Mouse (Mus musculus): Measurements from ENCODE around the gene Wrap53. TPM values are rescaled to one million over a fixed set of nuclear protein-coding genes. Genes with fewer than 3 reads are reported as not detected.
A peak's percentile ranks its signal among the peaks of the same experiment; 100 is the strongest.
"Not testable (repeated sequence)": the region's sequence is repeated elsewhere in the genome, so short reads cannot be mapped to it uniquely, and the experiment has no call there.

The Wrap53 gene
- polyA plus RNA-seq, 1 experiment from 2014 or later: 37.8 TPM

GRCm38 (mm10) chr11:69617805-69618204 is 37.8 kb upstream of the Wrap53 start, which contains the start of gene Shbg:
TSS of gene Shbg (minus strand) at chr11:69617905.
- H3K4me1 ChIP-seq (replicated peaks; ENCODE audit: control insufficient read depth, insufficient read depth, low read length): peaks cover 3% of the 10 kb centered on the region; the same call in 1 of the 2 replicates
- H3K4me3 ChIP-seq (ENCODE audit: low read depth, low read length): no peak within 1 kb of the TSS
- no peaks in the 10 kb centered on the region for H3K27me3 ChIP-seq (ENCODE audit: control insufficient read depth, insufficient read depth, low read length)
- H3K4me2 ChIP-seq (replicated peaks; ENCODE audit: low read depth, low read length): no peak within 1 kb of the TSS
- no peak within 1 kb of the TSS for H3K9ac ChIP-seq (ENCODE audit: low read depth, low read length)
- H3K27ac ChIP-seq (ENCODE audit: low read depth, low read length): no peak within 1 kb of the TSS
- no peaks in the 10 kb centered on the region for H3K9me3 ChIP-seq (ENCODE audit: control insufficient read depth, low read length)
- 78% methylated on average over 5 of the region's 5 CpGs for WGBS
- DNase-seq (ENCODE audit: low spot score): no peak
- H3K36me3 ChIP-seq (ENCODE audit: control insufficient read depth, insufficient read depth, low read length): no peaks in the 10 kb centered on the region
- no peak for ATAC-seq (ENCODE audit: low FRiP score)

DNA sequence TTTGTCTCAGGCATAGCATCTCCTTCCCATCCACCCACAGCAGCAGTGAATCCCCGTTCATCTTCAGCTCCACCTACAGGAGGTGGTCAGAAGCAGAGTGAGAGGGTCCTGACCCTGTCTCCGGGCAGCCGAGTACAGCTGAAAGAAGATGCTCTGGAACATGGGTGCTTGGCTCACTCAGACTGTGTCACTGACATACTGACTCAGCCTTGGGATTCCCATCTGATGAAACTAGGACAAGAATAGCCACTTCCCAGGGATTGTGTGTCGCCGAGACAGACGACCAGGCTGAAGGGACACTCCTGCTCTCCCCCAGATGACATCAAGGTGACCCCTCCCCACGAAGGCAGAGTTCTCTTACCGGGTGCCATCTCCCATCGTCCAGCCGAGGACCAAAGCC is 36.7 kb upstream of the Wrap53 start:
- H3K27me3 ChIP-seq (ENCODE audit: control insufficient read depth, insufficient read depth, low read length): no peaks in the 10 kb centered on the region
- no peak overlapping the region for H3K4me3 ChIP-seq (ENCODE audit: low read depth, low read length)
- H3K9ac ChIP-seq (ENCODE audit: low read depth, low read length): no peak overlapping the region
- no peak for DNase-seq (ENCODE audit: low spot score)
- no peak overlapping the region for H3K4me2 ChIP-seq (replicated peaks; ENCODE audit: low read depth, low read length)
- no peaks in the 10 kb centered on the region for H3K9me3 ChIP-seq (ENCODE audit: control insufficient read depth, low read length)
- WGBS: 42% methylated on average over 10 of the region's 10 CpGs
- H3K36me3 ChIP-seq (ENCODE audit: control insufficient read depth, insufficient read depth, low read length): no peaks in the 10 kb centered on the region
- no peak overlapping the region for H3K27ac ChIP-seq (ENCODE audit: low read depth, low read length)
- peaks cover 3% of the 10 kb centered on the region; the same call in 1 of the 2 replicates for H3K4me1 ChIP-seq (replicated peaks; ENCODE audit: control insufficient read depth, insufficient read depth, low read length)
- no peak for ATAC-seq (ENCODE audit: low FRiP score)

GRCm38 (mm10) chr11:69614257-69614588 is 34.2 kb upstream of the Wrap53 start:
- 52% methylated on average over 11 of the region's 11 CpGs for WGBS
- DNase-seq (ENCODE audit: low spot score); H3K9me3 ChIP-seq (ENCODE audit: control insufficient read depth, low read length); H3K4me2 ChIP-seq (replicated peaks; ENCODE audit: low read depth, low read length); H3K4me3 ChIP-seq (ENCODE audit: low read depth, low read length); ATAC-seq (ENCODE audit: low FRiP score); H3K4me1 ChIP-seq (replicated peaks; ENCODE audit: control insufficient read depth, insufficient read depth, low read length); H3K9ac ChIP-seq (ENCODE audit: low read depth, low read length); H3K27ac ChIP-seq (ENCODE audit: low read depth, low read length); H3K27me3 ChIP-seq (ENCODE audit: control insufficient read depth, insufficient read depth, low read length); H3K36me3 ChIP-seq (ENCODE audit: control insufficient read depth, insufficient read depth, low read length): not testable (repeated sequence)

GRCm38 (mm10) chr11:69613553-69614256 is 33.6 kb upstream of the Wrap53 start:
- ATAC-seq (ENCODE audit: low FRiP score) (no peak), DNase-seq (ENCODE audit: low spot score) (peak; percentile 89)
- peak overlapping the region; percentile 10; the same call in 1 of the 2 replicates for H3K4me3 ChIP-seq (ENCODE audit: low read depth, low read length)
- no peaks in the 10 kb centered on the region for H3K36me3 ChIP-seq (ENCODE audit: control insufficient read depth, insufficient read depth, low read length)
- H3K27ac ChIP-seq (ENCODE audit: low read depth, low read length): no peak overlapping the region
- H3K9me3 ChIP-seq (ENCODE audit: control insufficient read depth, low read length): no peaks in the 10 kb centered on the region
- peaks cover 3% of the 10 kb centered on the region; the same call in 1 of the 2 replicates for H3K4me1 ChIP-seq (replicated peaks; ENCODE audit: control insufficient read depth, insufficient read depth, low read length)
- H3K9ac ChIP-seq (ENCODE audit: low read depth, low read length): 0 out of 2 replicates have a peak overlapping the region, but pooled peaks have one; percentile 19
- WGBS: 7% methylated on average over 19 of the region's 19 CpGs
- 0 out of 2 replicates have a peak overlapping the region, but pooled peaks have one; percentile 7 for H3K4me2 ChIP-seq (replicated peaks; ENCODE audit: low read depth, low read length)
- no peaks in the 10 kb centered on the region for H3K27me3 ChIP-seq (ENCODE audit: control insufficient read depth, insufficient read depth, low read length)

- DNase-seq (ENCODE audit: low spot score): no peak
Measured at GRCm38 (mm10) chr11:69610899-69611298, 30.8 kb upstream of the Wrap53 start.

DNA sequence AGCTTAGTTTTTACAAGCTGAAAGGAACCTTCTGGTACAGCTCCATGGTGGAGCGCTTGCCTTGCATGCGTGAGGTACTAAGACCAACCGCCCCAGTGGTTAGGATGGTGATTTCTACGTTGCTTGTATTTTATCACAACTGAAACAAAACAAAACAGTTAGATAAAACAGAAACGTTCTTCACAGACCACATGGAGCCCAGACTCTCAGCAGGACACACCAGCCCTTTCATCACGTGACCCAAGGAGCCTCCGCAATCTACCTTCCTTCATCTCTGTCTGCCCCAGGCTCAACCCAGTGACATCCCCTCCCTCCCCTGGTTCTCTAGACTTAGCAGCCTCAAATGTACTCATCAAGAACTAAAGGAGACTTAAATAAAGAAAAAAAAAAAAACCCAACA is 29.4 kb upstream of the Wrap53 start:
- Histone ChIP-seq H3K9ac (ENCODE audit: low read depth, low read length) (no peak overlapping the region), H3K4me3 (ENCODE audit: low read depth, low read length) (no peak overlapping the region), H3K36me3 (ENCODE audit: control insufficient read depth, insufficient read depth, low read length) (no peaks in the 10 kb centered on the region), H3K9me3 (ENCODE audit: control insufficient read depth, low read length) (no peaks in the 10 kb centered on the region), H3K27ac (ENCODE audit: low read depth, low read length) (no peak overlapping the region), H3K27me3 (ENCODE audit: control insufficient read depth, insufficient read depth, low read length) (peaks cover 3% of the 10 kb centered on the region; the same call in 1 of the 2 replicates), H3K4me1 (replicated peaks; ENCODE audit: control insufficient read depth, insufficient read depth, low read length) (peaks cover 6% of the 10 kb centered on the region), H3K4me2 (replicated peaks; ENCODE audit: low read depth, low read length) (no peak overlapping the region)
- ATAC-seq (ENCODE audit: low FRiP score) (no peak), DNase-seq (ENCODE audit: low spot score) (no peak)
- WGBS: 57% methylated on average over 7 of the region's 7 CpGs

More at GRCm38 (mm10) chr11:69610899-69611298, 30.8 kb upstream of the Wrap53 start:
- no peak overlapping the region for H3K4me3 ChIP-seq (ENCODE audit: low read depth, low read length)
- no peaks in the 10 kb centered on the region for H3K27me3 ChIP-seq (ENCODE audit: control insufficient read depth, insufficient read depth, low read length)
- H3K9ac ChIP-seq (ENCODE audit: low read depth, low read length): no peak overlapping the region
- H3K9me3 ChIP-seq (ENCODE audit: control insufficient read depth, low read length): no peaks in the 10 kb centered on the region
- no peak for ATAC-seq (ENCODE audit: low FRiP score)
- H3K27ac ChIP-seq (ENCODE audit: low read depth, low read length): no peak overlapping the region
- H3K4me2 ChIP-seq (replicated peaks; ENCODE audit: low read depth, low read length): no peak overlapping the region
- H3K4me1 ChIP-seq (replicated peaks; ENCODE audit: control insufficient read depth, insufficient read depth, low read length): peaks cover 3% of the 10 kb centered on the region; the same call in 1 of the 2 replicates
- no peaks in the 10 kb centered on the region for H3K36me3 ChIP-seq (ENCODE audit: control insufficient read depth, insufficient read depth, low read length)
- WGBS: 62% methylated on average over 4 of the region's 4 CpGs

- Histone ChIP-seq H3K27me3 (ENCODE audit: control insufficient read depth, insufficient read depth, low read length) (peaks cover 5% of the 10 kb centered on the region; the same call in 1 of the 2 replicates), H3K4me2 (replicated peaks; ENCODE audit: low read depth, low read length) (no peak overlapping the region), H3K9me3 (ENCODE audit: control insufficient read depth, low read length) (no peaks in the 10 kb centered on the region), H3K4me3 (ENCODE audit: low read depth, low read length) (no peak overlapping the region), H3K4me1 (replicated peaks; ENCODE audit: control insufficient read depth, insufficient read depth, low read length) (peaks cover 5% of the 10 kb centered on the region), H3K27ac (ENCODE audit: low read depth, low read length) (no peak overlapping the region), H3K9ac (ENCODE audit: low read depth, low read length) (no peak overlapping the region), H3K36me3 (ENCODE audit: control insufficient read depth, insufficient read depth, low read length) (no peaks in the 10 kb centered on the region)
- DNase-seq (ENCODE audit: low spot score) (no peak), ATAC-seq (ENCODE audit: low FRiP score) (no peak)
- 96% methylated on average over 3 of the region's 3 CpGs for WGBS
Measured at GRCm38 (mm10) chr11:69608525-69608924, 28.5 kb upstream of the Wrap53 start.

GRCm38 (mm10) chr11:69606832-69607231 is 26.8 kb upstream of the Wrap53 start:
- H3K9me3 ChIP-seq (ENCODE audit: control insufficient read depth, low read length): no peaks in the 10 kb centered on the region
- peaks cover 4% of the 10 kb centered on the region; the same call in 1 of the 2 replicates for H3K4me1 ChIP-seq (replicated peaks; ENCODE audit: control insufficient read depth, insufficient read depth, low read length)
- no peak overlapping the region for H3K9ac ChIP-seq (ENCODE audit: low read depth, low read length)
- H3K27me3 ChIP-seq (ENCODE audit: control insufficient read depth, insufficient read depth, low read length): peaks cover 5% of the 10 kb centered on the region; the same call in 1 of the 2 replicates
- 77% methylated on average over 2 of the region's 2 CpGs for WGBS
- H3K36me3 ChIP-seq (ENCODE audit: control insufficient read depth, insufficient read depth, low read length): no peaks in the 10 kb centered on the region
- ATAC-seq (ENCODE audit: low FRiP score) (no peak), DNase-seq (ENCODE audit: low spot score) (no peak)
- no peak overlapping the region for H3K4me2 ChIP-seq (replicated peaks; ENCODE audit: low read depth, low read length)
- H3K4me3 ChIP-seq (ENCODE audit: low read depth, low read length): no peak overlapping the region
- no peak overlapping the region for H3K27ac ChIP-seq (ENCODE audit: low read depth, low read length)

DNA sequence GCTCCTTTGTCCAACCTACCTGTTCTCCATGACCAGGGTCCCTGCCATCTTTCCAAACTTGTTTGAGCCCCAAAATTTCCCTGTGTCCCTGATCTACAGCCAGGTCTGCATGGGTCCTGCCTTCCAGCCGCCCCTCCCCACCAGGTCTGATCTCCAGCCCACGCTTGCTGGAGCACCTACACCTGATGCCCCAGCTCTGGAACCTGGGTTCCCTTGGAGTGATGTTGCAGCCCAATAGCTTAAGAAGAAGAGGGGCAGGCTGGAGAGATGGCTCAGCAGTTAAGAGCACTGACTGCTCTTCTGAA is 26.4 kb upstream of the Wrap53 start:
- H3K27me3 ChIP-seq (ENCODE audit: control insufficient read depth, insufficient read depth, low read length): peaks cover 5% of the 10 kb centered on the region; the same call in 1 of the 2 replicates
- DNase-seq (ENCODE audit: low spot score) (no peak), ATAC-seq (ENCODE audit: low FRiP score) (no peak)
- H3K9ac ChIP-seq (ENCODE audit: low read depth, low read length): no peak overlapping the region
- H3K4me1 ChIP-seq (replicated peaks; ENCODE audit: control insufficient read depth, insufficient read depth, low read length): peaks cover 4% of the 10 kb centered on the region; the same call in 1 of the 2 replicates
- H3K36me3 ChIP-seq (ENCODE audit: control insufficient read depth, insufficient read depth, low read length): no peaks in the 10 kb centered on the region
- H3K4me2 ChIP-seq (replicated peaks; ENCODE audit: low read depth, low read length): peak overlapping the region; percentile 100
- H3K9me3 ChIP-seq (ENCODE audit: control insufficient read depth, low read length): no peaks in the 10 kb centered on the region
- no peak overlapping the region; the same call in 1 of the 2 replicates for H3K4me3 ChIP-seq (ENCODE audit: low read depth, low read length)
- no peak overlapping the region for H3K27ac ChIP-seq (ENCODE audit: low read depth, low read length)
- 75% methylated on average over 2 of the region's 2 CpGs for WGBS

Data from hindbrain, embryonic 11.5 days (tissue).